Mouse (Mus musculus): ENCODE data around the gene Etv3. TPM values are rescaled to one million over a fixed set of nuclear protein-coding genes. Genes with fewer than 3 reads are reported as not detected.
A peak's percentile ranks its signal among the peaks of the same experiment; 100 is the strongest.
"Not testable (repeated sequence)": the region's sequence is repeated elsewhere in the genome, so short reads cannot be mapped to it uniquely, and the experiment has no call there.

Gene Etv3
- total and polyA plus RNA-seq, 3 experiments, result 12.6 to 24.1 (median 16.8) TPM

- DNase-seq (ENCODE audit: extremely low read depth); H3K4me3 ChIP-seq (replicated peaks in 1 of 3; ENCODE audit: low read depth in 2 of 3, low read length in 2 of 3, poor library complexity in 1 of 3); H3K27me3 ChIP-seq (replicated peaks); H3K36me3 ChIP-seq (replicated peaks in 1 of 2; ENCODE audit: control insufficient read depth in 1 of 2, insufficient read depth in 1 of 2, low read length in 1 of 2); H3K9me3 ChIP-seq (replicated peaks; ENCODE audit: low read length); H3K27ac ChIP-seq (ENCODE audit: insufficient read depth, low read depth); H3K79me2 ChIP-seq (replicated peaks; ENCODE audit: control insufficient read depth, extremely low read depth, insufficient read depth, poor library complexity, severe bottlenecking); dilution Hi-C loops (cut with MboI; ENCODE audit: extremely low pct_ligation_motif_present, extremely low pct_unique_long_range_greater_than_20kb, low sequenced_read_pairs); in situ Hi-C loops (cut with MboI; ENCODE audit: low pct_ligation_motif_present, low pct_unique_long_range_greater_than_20kb, low sequenced_read_pairs); H3K4me2 ChIP-seq (ENCODE audit: insufficient read depth, low read depth, poor library complexity, severe bottlenecking); H3K4me1 ChIP-seq (ENCODE audit: control insufficient read depth in 1 of 2, insufficient read depth in 2 of 2); H3K9ac ChIP-seq (ENCODE audit: insufficient read depth, low read depth): not testable (repeated sequence)
These were observed 46.0 kb upstream of the Etv3 start for GRCm38 (mm10) chr3:87479230-87479629.

DNA sequence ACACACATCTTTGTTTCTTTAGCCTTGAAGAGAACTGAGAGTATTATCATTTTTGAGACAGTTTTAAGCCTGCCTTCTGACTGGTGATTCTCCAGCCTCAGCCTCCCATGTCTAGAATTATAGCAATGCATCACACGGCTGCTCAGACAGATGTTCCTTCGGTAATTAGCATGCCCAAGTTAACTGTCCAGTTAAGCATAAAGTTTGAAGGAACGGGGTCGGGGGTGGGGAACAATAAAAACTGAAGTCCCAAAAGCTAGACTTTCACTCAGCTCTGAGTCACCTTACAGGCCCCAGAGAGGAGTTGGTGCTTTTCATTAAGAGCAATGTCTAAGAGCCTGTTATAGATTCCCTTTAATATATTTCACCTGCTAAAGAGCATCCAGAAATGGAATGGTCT lies 37.8 kb upstream of the Etv3 start:
- Histone ChIP-seq H3K9me3 (replicated peaks; ENCODE audit: low read length) (peaks cover 5% of the 10 kb centered on the region), H3K4me2 (ENCODE audit: insufficient read depth, low read depth, poor library complexity, severe bottlenecking) (peak overlapping the region; percentile 97), H3K27ac (ENCODE audit: insufficient read depth, low read depth) (peak overlapping the region; percentile 98), H3K4me3 (replicated peaks in 1 of 3; ENCODE audit: low read depth in 2 of 3, low read length in 2 of 3, poor library complexity in 1 of 3) (no peak overlapping the region), H3K79me2 (replicated peaks; ENCODE audit: control insufficient read depth, extremely low read depth, insufficient read depth, poor library complexity, severe bottlenecking) (no peaks in the 10 kb centered on the region), H3K4me1 (ENCODE audit: control insufficient read depth in 1 of 2, insufficient read depth in 2 of 2) (peaks cover 9 to 40% of the 10 kb centered on the region in 2 experiments), H3K36me3 (replicated peaks in 1 of 2; ENCODE audit: control insufficient read depth in 1 of 2, insufficient read depth in 1 of 2, low read length in 1 of 2) (peaks cover 0 to 5% of the 10 kb centered on the region in 2 experiments), H3K27me3 (replicated peaks) (no peaks in the 10 kb centered on the region), H3K9ac (ENCODE audit: insufficient read depth, low read depth) (peak overlapping the region; percentile 71)
- dilution Hi-C loops (cut with MboI; ENCODE audit: extremely low pct_ligation_motif_present, extremely low pct_unique_long_range_greater_than_20kb, low sequenced_read_pairs), result no loop called here
- in situ Hi-C loops (cut with MboI; ENCODE audit: low pct_ligation_motif_present, low pct_unique_long_range_greater_than_20kb, low sequenced_read_pairs), result no loop called here
- peak; percentile 85 for DNase-seq (ENCODE audit: extremely low read depth)
- TF ChIP-seq ZNF384 (IDR thresholded peaks at IDR 0.05; ENCODE audit: low read depth, low read length) (no peak), NELFE (IDR thresholded peaks at IDR 0.05; ENCODE audit: low read depth, low read length) (no peak), ZC3H11A (IDR thresholded peaks at IDR 0.05; ENCODE audit: low read depth, low read length) (no peak), UBTF (IDR thresholded peaks at IDR 0.05; ENCODE audit: low read depth, low read length) (no peak), PAX5 (IDR thresholded peaks at IDR 0.05; ENCODE audit: low read length) (no peak), CHD1 (IDR thresholded peaks at IDR 0.05; ENCODE audit: low read depth, low read length) (no peak), MAX (IDR thresholded peaks at IDR 0.05; ENCODE audit: low read length) (peak; percentile 15), EP300 (IDR thresholded peaks at IDR 0.05; ENCODE audit: low read length) (no peak), TBP (conservative IDR thresholded peaks at IDR 0.05; ENCODE audit: low read depth, low read length) (peak; percentile 61; the same call in 1 of the 2 replicates), MAFK (IDR thresholded peaks at IDR 0.05; ENCODE audit: insufficient replicate concordance, low read length) (no peak), GABPA (IDR thresholded peaks at IDR 0.05; ENCODE audit: insufficient replicate concordance, low read depth, low read length) (no peak), ZKSCAN1 (IDR thresholded peaks at IDR 0.05; ENCODE audit: borderline replicate concordance, low read depth, low read length) (no peak), ZMIZ1 (IDR thresholded peaks at IDR 0.05; ENCODE audit: low read depth, low read length) (no peak), MXI1 (IDR thresholded peaks at IDR 0.05; ENCODE audit: low read depth, low read length) (no peak), TCF12 (IDR thresholded peaks at IDR 0.05; ENCODE audit: low read depth, low read length) (no peak), SMC3 (IDR thresholded peaks at IDR 0.05; ENCODE audit: low read depth, low read length) (no peak), USF2 (conservative IDR thresholded peaks at IDR 0.05; ENCODE audit: low read depth, low read length) (no peak), JUN (IDR thresholded peaks at IDR 0.05; ENCODE audit: insufficient read depth, low read depth, low read length) (no peak), MEF2A (IDR thresholded peaks at IDR 0.05; ENCODE audit: borderline replicate concordance, low read depth, low read length) (peak; percentile 24; the same call in 1 of the 2 replicates), KAT2A (IDR thresholded peaks at IDR 0.05; ENCODE audit: insufficient replicate concordance, low read length) (no peak), RCOR1 (conservative IDR thresholded peaks at IDR 0.05; ENCODE audit: low read depth, low read length) (no peak), ELF1 (IDR thresholded peaks at IDR 0.05; ENCODE audit: low read depth, low read length) (no peak), ETS1 (conservative IDR thresholded peaks at IDR 0.05; ENCODE audit: low read depth, low read length) (peak; percentile 53; the same call in 1 of the 2 replicates), SIN3A (IDR thresholded peaks at IDR 0.05; ENCODE audit: low read length) (peak; percentile 69; the same call in 1 of the 2 replicates), POLR2A (IDR thresholded peaks at IDR 0.05; ENCODE audit: low read depth, low read length) (no peak), MYC (IDR thresholded peaks at IDR 0.05; ENCODE audit: low read depth, low read length) (no peak), BHLHE40 (IDR thresholded peaks at IDR 0.05; ENCODE audit: low read depth, low read length) (no peak), HCFC1 (IDR thresholded peaks at IDR 0.05; ENCODE audit: low read depth, low read length) (no peak), POLR2AphosphoS2 (IDR thresholded peaks at IDR 0.05; ENCODE audit: low read depth, low read length) (no peak), JUND (conservative IDR thresholded peaks at IDR 0.05; ENCODE audit: low read depth, low read length) (no peak; the same call in 1 of the 2 replicates), USF1 (IDR thresholded peaks at IDR 0.05; ENCODE audit: low read depth, low read length) (no peak), RAD21 (IDR thresholded peaks at IDR 0.05; ENCODE audit: low read depth, low read length) (no peak; the same call in none of the 2 replicates), CHD2 (IDR thresholded peaks at IDR 0.05; ENCODE audit: low read length) (no peak), NRF1 (IDR thresholded peaks at IDR 0.05; ENCODE audit: low read depth, low read length) (no peak), CTCF (conservative IDR thresholded peaks at IDR 0.05 in 1 of 2, IDR thresholded peaks at IDR 0.05 in 1 of 2; ENCODE audit: low read depth in 2 of 2, low read length in 2 of 2) (no peak)
